Mouse (Mus musculus): ENCODE results near the gene Prmt8. TPM values are rescaled to one million over a fixed set of nuclear protein-coding genes. Genes with fewer than 3 reads are reported as not detected.

Gene Prmt8
- polyA plus RNA-seq, 1 experiment: not detected

- TF ChIP-seq GATA1 (IDR thresholded peaks at IDR 0.05; ENCODE audit: low read length): no peak
Measured at GRCm38 (mm10) chr6:127693681-127694080, 75.6 kb downstream of the Prmt8 start.

GRCm38 (mm10) chr6:127692298-127692697, 77.0 kb downstream of the Prmt8 start:
- TF ChIP-seq GATA1 (IDR thresholded peaks at IDR 0.05; ENCODE audit: low read length): no peak

GRCm38 (mm10) chr6:127687181-127687860, 82.0 kb downstream of the Prmt8 start:
- no peak for TF ChIP-seq GATA1 (IDR thresholded peaks at IDR 0.05; ENCODE audit: low read length)

DNA sequence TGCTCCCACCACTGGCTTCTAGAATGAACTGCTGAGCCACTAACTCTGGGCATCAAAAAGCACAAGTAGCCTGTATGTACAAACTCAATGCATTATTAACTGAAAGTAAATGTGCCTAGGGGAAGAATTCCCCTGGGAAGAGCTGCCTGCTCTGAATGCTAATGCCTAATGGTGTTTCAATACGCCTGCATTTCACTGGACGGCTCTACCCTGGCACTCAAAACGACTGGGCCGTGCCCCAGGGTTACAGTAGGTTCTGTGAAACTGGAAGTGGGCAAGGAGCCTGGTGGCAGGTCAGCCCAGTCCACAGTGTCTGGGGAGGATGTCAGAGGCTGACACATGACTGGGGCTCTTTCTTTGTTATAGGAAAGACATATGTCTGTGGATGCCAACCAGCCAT, 84.3 kb downstream of the Prmt8 start:
- TF ChIP-seq GATA1 (IDR thresholded peaks at IDR 0.05; ENCODE audit: low read length): no peak

- no peak for TF ChIP-seq GATA1 (IDR thresholded peaks at IDR 0.05; ENCODE audit: low read length)
Measured at GRCm38 (mm10) chr6:127683561-127683960, 85.7 kb downstream of the Prmt8 start.

DNA sequence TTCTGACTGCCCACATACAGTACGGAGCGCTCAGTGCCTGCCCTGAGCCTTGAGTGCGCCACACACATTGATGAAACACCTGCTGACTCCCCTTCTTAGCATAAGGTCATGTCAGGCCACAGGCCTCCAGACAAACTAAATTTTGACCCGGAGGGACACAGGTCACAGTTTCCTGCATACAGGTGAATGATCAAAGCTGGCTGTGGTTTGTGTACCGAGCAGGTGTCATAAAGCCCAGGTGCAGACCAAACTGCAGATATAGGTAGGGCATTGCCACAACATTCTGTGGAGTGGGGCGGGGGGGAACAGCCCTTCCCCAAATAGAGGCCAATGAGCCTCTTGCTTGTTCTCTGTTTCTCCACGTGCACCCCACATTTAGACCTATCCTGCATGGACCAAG, 88.5 kb downstream of the Prmt8 start:
- no peak for TF ChIP-seq GATA1 (IDR thresholded peaks at IDR 0.05; ENCODE audit: low read length)

GRCm38 (mm10) chr6:127678998-127679397, 90.3 kb downstream of the Prmt8 start:
- no peak for TF ChIP-seq GATA1 (IDR thresholded peaks at IDR 0.05; ENCODE audit: low read length)

- TF ChIP-seq GATA1 (IDR thresholded peaks at IDR 0.05; ENCODE audit: low read length): no peak
Measured at GRCm38 (mm10) chr6:127678320-127678719, 91.0 kb downstream of the Prmt8 start.

GRCm38 (mm10) chr6:127676866-127677265, 92.4 kb downstream of the Prmt8 start:
- TF ChIP-seq GATA1 (IDR thresholded peaks at IDR 0.05; ENCODE audit: low read length): no peak

GRCm38 (mm10) chr6:127672071-127672470, 97.2 kb downstream of the Prmt8 start:
- no peak for TF ChIP-seq GATA1 (IDR thresholded peaks at IDR 0.05; ENCODE audit: low read length)

DNA sequence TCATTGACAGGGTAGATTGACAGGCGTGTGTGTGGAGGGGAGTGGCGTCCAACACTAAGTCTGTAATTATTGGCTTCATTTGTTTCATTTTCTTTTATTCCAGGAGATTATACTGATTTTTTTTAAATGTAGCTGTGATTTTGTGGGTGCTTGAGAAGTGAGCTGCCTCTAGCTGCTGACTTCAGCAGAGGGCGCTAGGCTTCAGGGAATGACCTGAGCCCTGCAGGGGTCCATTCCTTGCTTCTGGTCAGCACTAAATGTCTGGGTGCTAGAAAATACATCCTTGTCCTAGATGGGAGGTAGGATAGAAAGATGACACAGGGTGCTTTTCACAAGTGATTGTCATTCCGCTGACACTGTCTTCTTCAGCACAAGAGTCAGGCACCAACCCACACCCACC, 99.2 kb downstream of the Prmt8 start:
- no peak for TF ChIP-seq GATA1 (IDR thresholded peaks at IDR 0.05; ENCODE audit: low read length)

DNA sequence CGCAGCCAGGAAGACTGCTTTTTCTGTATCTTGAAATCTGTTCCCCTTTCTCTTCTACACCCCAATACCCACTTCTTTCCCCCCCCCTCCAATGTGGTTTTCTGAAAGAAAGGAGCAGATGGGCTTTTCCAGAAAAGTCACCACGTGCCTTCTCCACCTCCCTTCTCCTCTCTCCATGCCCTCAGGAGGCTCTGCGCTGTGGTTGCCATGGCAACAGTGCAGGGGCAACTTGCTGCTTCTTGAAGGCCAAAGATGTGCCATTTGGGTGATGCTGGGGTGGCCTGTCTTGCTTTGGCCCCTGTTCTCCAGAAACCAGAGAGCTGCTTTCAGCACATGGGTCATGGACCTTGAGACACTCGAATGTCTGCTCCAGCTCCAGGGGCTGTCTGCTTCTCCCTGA, 100.0 kb downstream of the Prmt8 start:
- TF ChIP-seq GATA1 (IDR thresholded peaks at IDR 0.05; ENCODE audit: low read length): no peak

DNA sequence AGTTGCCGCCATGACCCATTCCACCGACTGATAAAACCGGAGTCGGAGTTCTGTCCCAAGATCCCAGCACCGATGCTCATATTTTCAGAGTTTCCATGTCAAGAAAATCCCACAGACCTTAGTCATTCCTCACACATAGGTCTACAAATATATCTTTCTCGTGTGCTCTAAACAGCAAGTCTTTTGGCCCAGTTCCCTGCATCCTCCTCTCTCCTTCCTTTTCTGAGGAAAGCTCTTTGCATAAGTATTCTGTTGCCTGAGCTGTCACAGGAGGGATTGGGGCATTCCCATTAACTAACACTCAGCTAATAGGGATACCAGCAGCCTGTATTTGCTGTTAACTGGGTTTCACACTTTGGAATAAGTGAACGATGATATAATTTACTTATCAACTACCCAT, 106.0 kb downstream of the Prmt8 start:
- TF ChIP-seq GATA1 (IDR thresholded peaks at IDR 0.05; ENCODE audit: low read length): no peak

DNA sequence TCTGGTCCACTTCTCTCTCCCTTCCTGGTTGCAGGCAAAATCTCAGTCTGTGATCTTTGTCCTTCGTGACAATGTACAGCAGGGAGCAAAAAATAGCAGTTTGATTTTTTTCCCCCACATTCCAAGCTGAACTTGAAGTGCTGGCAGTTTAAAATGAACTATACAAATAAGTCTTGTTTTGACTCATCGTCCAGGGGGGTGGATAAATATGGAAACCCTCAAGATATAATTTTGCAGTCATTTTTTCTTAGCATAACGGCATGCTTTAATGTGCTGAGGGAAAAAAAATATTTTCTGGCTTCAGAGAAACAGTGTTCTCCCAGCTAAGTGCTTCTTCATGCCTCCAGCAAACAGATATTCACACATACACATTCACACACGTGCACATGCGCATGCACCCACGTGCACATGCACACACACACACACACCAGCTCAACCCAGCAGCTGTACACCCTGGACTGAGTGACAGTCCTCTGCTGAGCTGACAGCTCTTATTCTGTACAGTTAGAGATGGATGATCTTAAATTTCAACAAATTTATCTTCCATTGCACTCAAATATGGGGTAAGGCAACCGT, 107.5 kb downstream of the Prmt8 start:
- TF ChIP-seq GATA1 (IDR thresholded peaks at IDR 0.05; ENCODE audit: low read length): no peak

DNA sequence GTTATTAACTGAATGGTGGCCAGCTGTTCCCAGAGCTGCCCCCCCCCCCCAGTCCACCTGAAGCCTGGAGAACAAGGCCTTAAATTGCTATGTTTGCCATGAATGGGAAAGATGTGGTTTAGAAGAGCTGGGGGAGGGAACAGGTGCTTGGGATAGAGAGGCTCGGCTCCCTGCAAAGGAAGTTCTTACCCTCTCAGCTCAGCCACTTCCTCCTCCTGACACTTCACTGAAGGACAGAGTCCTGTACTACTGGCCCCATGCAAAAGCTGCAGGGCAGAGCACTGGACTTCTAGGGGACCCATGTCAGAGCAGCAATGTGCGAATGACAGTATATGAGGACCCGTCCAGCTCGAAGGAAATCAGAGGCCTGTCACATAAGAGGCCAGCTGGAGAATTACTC, 109.3 kb downstream of the Prmt8 start:
- no peak for TF ChIP-seq GATA1 (IDR thresholded peaks at IDR 0.05; ENCODE audit: low read length)

- TF ChIP-seq GATA1 (IDR thresholded peaks at IDR 0.05; ENCODE audit: low read length): no peak
Measured at GRCm38 (mm10) chr6:127659472-127659871, 109.8 kb downstream of the Prmt8 start.

DNA sequence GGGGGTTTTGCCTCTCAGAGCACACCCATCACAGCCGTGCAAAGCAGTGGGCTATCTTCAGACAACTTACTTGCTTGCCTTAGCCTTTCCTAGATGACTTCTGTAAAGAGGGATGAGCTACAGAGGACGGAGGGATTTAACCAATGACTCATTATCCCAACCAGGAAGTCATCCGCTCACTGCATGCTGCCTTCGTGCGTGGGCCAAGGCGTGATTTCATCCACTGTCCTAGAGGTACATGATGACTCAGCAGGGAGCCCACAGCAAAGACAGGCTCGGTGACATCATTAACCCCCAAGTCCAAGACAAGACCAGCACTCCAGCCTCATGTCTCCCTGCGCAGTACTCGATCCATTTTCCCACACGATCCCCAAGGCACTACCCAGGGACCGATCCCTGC, 112.1 kb downstream of the Prmt8 start:
- TF ChIP-seq GATA1 (IDR thresholded peaks at IDR 0.05; ENCODE audit: low read length): no peak
